Mouse (Mus musculus): ENCODE results near the gene Olfr60.

GRCm38 (mm10) chr7:140295746-140296145 lies 65.7 kb downstream of the Olfr60 start:
- TF ChIP-seq POLR2A (IDR thresholded peaks at IDR 0.05; ENCODE audit: low read depth, low read length) (no peak), CTCF (IDR thresholded peaks at IDR 0.05; ENCODE audit: extremely low read depth, insufficient read depth, insufficient read length, insufficient replicate concordance) (no peak)
